Mouse (Mus musculus) hindbrain, embryonic 16.5 days (tissue): Measurements from ENCODE around the gene Atp6v0e2. TPM values are rescaled to one million over a fixed set of nuclear protein-coding genes. Genes with fewer than 3 reads are reported as not detected.

Experiments used
- ATAC-seq: fragments of 200-750 bp; cut with Nextera tagmentation; 2 replicates; pipeline ENCODE4 v1.8.0; 2017; ENCODE audit warnings: moderate TSS enrichment, moderate library complexity
- H3K27ac ChIP-seq: fragments of 300-500 bp; sonication (generic); 2 replicates; pipeline ENCODE4 v1.5.1; 2014; ENCODE audit warnings: low read depth, mild to moderate bottlenecking, control low read depth, low read length, moderate library complexity
- H3K27me3 ChIP-seq: fragments of 300-500 bp; sonication (generic); replicated peaks from 2 replicates; pipeline ENCODE4 v1.6.1; 2014; ENCODE audit warnings: low read length; ENCODE audit not compliant: control insufficient read depth, insufficient read depth
- H3K36me3 ChIP-seq: fragments of 300-500 bp; sonication (generic); 2 replicates; pipeline ENCODE4 v1.6.1; 2014; ENCODE audit warnings: mild to moderate bottlenecking, low read length, moderate library complexity, mixed read lengths; ENCODE audit not compliant: control insufficient read depth, insufficient read depth
- H3K4me1 ChIP-seq: fragments of 300-500 bp; sonication (generic); 2 replicates; pipeline ENCODE4 v1.6.1; 2014; ENCODE audit warnings: low read depth, low read length; ENCODE audit not compliant: control insufficient read depth, insufficient read depth
- H3K4me2 ChIP-seq: fragments of 300-500 bp; sonication (generic); 2 replicates; pipeline ENCODE4 v1.6.1; 2014; ENCODE audit warnings: mild to moderate bottlenecking, low read length, control low read depth, moderate library complexity
- H3K4me3 ChIP-seq: fragments of 300-500 bp; sonication (generic); 2 replicates; pipeline ENCODE4 v1.5.1; 2014; ENCODE audit warnings: mild to moderate bottlenecking, low read length, control low read depth, moderate library complexity
- H3K9ac ChIP-seq: fragments of 300-500 bp; sonication (generic); 2 replicates; pipeline ENCODE4 v1.6.1; 2014; ENCODE audit warnings: low read depth, mild to moderate bottlenecking, control low read depth, low read length, moderate library complexity
- H3K9me3 ChIP-seq: fragments of 300-500 bp; sonication (generic); 2 replicates; pipeline ENCODE4 v1.6.1; 2014; ENCODE audit warnings: mild to moderate bottlenecking, low read length, moderate library complexity; ENCODE audit not compliant: control insufficient read depth
- WGBS: fragments of 180-500 bp; shearing (Covaris S2); extraction: QIAGEN DNeasy Blood & Tissue Kit; methylation state at CpG from one replicate; pipeline ENCODE4 v1.1.7; 2014; 5-methylcytosine and 5-hydroxymethylcytosine counted together
- polyA plus RNA-seq: library from polyadenylated mRNA; unstranded; fragments of >200 nt; fragmentation: Nextera tagmentation; extraction: Ambion mirVana; gene quantifications from 2 replicates; pipeline ENCODE4 v1.2.1, GENCODE M21; 2015

The Atp6v0e2 gene
- 358 and 389 TPM in 2 replicates for polyA plus RNA-seq

GRCm38 (mm10) chr6:48537105-48537954 lies at the start of gene Atp6v0e2:
Gene Atp6v0e2 (plus strand): TSS chr6:48537615.
- Histone ChIP-seq H3K36me3 (peaks cover 18% of the 10 kb centered on the region), H3K4me3 (peak within 1 kb of the TSS; percentile 77), H3K27me3 (no peaks in the 10 kb centered on the region), H3K27ac (peak within 1 kb of the TSS; percentile 87), H3K4me2 (peak within 1 kb of the TSS; percentile 87), H3K9ac (peak within 1 kb of the TSS; percentile 94), H3K4me1 (peaks cover 24% of the 10 kb centered on the region), H3K9me3 (no peaks in the 10 kb centered on the region)
- WGBS = 3% methylated on average over 38 of the region's 38 CpGs
- ATAC-seq = peak; percentile 96

- H3K4me3 ChIP-seq = peak overlapping the region; percentile 14; the same call in 1 of the 2 replicates
- peaks cover 4% of the 10 kb centered on the region; the same call in 1 of the 2 replicates for H3K4me1 ChIP-seq
- H3K27ac ChIP-seq = no peak overlapping the region
- H3K9ac ChIP-seq = peak overlapping the region; percentile 43; the same call in 1 of the 2 replicates
- H3K27me3 ChIP-seq = no peaks in the 10 kb centered on the region
- H3K9me3 ChIP-seq = no peaks in the 10 kb centered on the region
- H3K4me2 ChIP-seq = peak overlapping the region; percentile 44
- ATAC-seq = 0 out of 2 replicates have a peak, but pooled peaks have one; percentile 41
- no peaks in the 10 kb centered on the region for H3K36me3 ChIP-seq
- 17% methylated on average over 16 of the region's 25 CpGs for WGBS
These were observed 49.4 kb upstream of the Atp6v0e2 start for GRCm38 (mm10) chr6:48487747-48488725.

GRCm38 (mm10) chr6:48489741-48490140 lies 47.7 kb upstream of the Atp6v0e2 start:
- Histone ChIP-seq H3K4me3 (no peak overlapping the region), H3K4me1 (peaks cover 4% of the 10 kb centered on the region; the same call in 1 of the 2 replicates), H3K27me3 (no peaks in the 10 kb centered on the region), H3K9ac (no peak overlapping the region), H3K9me3 (no peaks in the 10 kb centered on the region), H3K27ac (no peak overlapping the region), H3K36me3 (no peaks in the 10 kb centered on the region), H3K4me2 (no peak overlapping the region)
- WGBS = 64% methylated on average over 3 of the region's 3 CpGs
- ATAC-seq = peak; percentile 37; the same call in 1 of the 2 replicates

GRCm38 (mm10) chr6:48491361-48491760 lies 46.1 kb upstream of the Atp6v0e2 start:
- Histone ChIP-seq H3K9me3 (no peaks in the 10 kb centered on the region), H3K9ac (no peak overlapping the region), H3K4me3 (no peak overlapping the region), H3K4me1 (peaks cover 4% of the 10 kb centered on the region; the same call in 1 of the 2 replicates), H3K4me2 (no peak overlapping the region), H3K27ac (no peak overlapping the region), H3K27me3 (no peaks in the 10 kb centered on the region), H3K36me3 (no peaks in the 10 kb centered on the region)
- ATAC-seq = no peak
- 78% methylated on average over 9 of the region's 9 CpGs for WGBS

GRCm38 (mm10) chr6:48493136-48493730 lies 44.2 kb upstream of the Atp6v0e2 start:
- Histone ChIP-seq H3K27me3 (no peaks in the 10 kb centered on the region), H3K4me3 (no peak overlapping the region), H3K4me2 (no peak overlapping the region), H3K27ac (no peak overlapping the region), H3K9ac (no peak overlapping the region), H3K9me3 (no peaks in the 10 kb centered on the region), H3K4me1 (peaks cover under 1% of the 10 kb centered on the region; the same call in 1 of the 2 replicates), H3K36me3 (no peaks in the 10 kb centered on the region)
- 12% methylated on average over 8 of the region's 8 CpGs for WGBS
- no peak for ATAC-seq

- H3K27me3 ChIP-seq = no peaks in the 10 kb centered on the region
- no peak overlapping the region for H3K4me3 ChIP-seq
- no peak for ATAC-seq
- H3K9me3 ChIP-seq = no peaks in the 10 kb centered on the region
- no peak overlapping the region for H3K4me2 ChIP-seq
- no peaks in the 10 kb centered on the region for H3K36me3 ChIP-seq
- WGBS = 88% methylated on average over 4 of the region's 4 CpGs
- H3K27ac ChIP-seq = no peak overlapping the region
- no peaks in the 10 kb centered on the region for H3K4me1 ChIP-seq
- H3K9ac ChIP-seq = no peak overlapping the region
These were observed 39.9 kb upstream of the Atp6v0e2 start for GRCm38 (mm10) chr6:48497521-48497920.

DNA sequence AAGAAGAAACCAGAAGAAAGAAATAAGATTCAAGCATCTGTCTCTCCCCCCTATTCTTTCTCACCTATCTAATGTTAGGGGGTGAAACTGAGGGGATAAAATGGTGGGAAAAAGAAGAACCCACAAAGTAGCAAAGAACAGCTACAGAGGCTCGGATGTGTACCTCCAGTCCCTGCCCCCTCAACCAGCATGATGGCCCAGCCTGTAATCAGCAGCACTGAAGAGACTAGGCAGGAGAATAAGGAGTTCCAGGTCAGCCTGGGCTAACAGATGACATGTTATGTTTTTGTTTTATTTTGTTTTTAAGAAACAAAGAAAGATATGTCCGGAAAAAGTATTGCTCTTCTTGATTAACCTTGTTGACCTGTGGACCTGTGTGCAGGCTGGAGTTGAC lies 33.6 kb upstream of the Atp6v0e2 start:
- Histone ChIP-seq H3K27me3 (no peaks in the 10 kb centered on the region), H3K36me3 (no peaks in the 10 kb centered on the region), H3K4me1 (peaks cover 8% of the 10 kb centered on the region), H3K9ac (no peak overlapping the region), H3K27ac (no peak overlapping the region), H3K9me3 (no peaks in the 10 kb centered on the region), H3K4me3 (peak overlapping the region; percentile 70), H3K4me2 (no peak overlapping the region)
- ATAC-seq = peak; percentile 69
- WGBS = 7% methylated on average over 2 of the region's 2 CpGs

- no peaks in the 10 kb centered on the region for H3K36me3 ChIP-seq
- H3K27ac ChIP-seq = peak overlapping the region; percentile 69
- H3K9ac ChIP-seq = peak overlapping the region; percentile 78
- 0% methylated on average over 26 of the region's 26 CpGs for WGBS
- peak overlapping the region; percentile 78 for H3K4me2 ChIP-seq
- peaks cover 8% of the 10 kb centered on the region for H3K4me1 ChIP-seq
- peak; percentile 98 for ATAC-seq
- no peaks in the 10 kb centered on the region for H3K27me3 ChIP-seq
- peak overlapping the region; percentile 70 for H3K4me3 ChIP-seq
- H3K9me3 ChIP-seq = no peaks in the 10 kb centered on the region
These were observed 33.1 kb upstream of the Atp6v0e2 start for GRCm38 (mm10) chr6:48504241-48504854.
